Mouse (Mus musculus): ENCODE data around the gene Sgca.

GRCm38 (mm10) chr11:95002705-95003104 is 26.6 kb upstream of the Sgca start:
- TF ChIP-seq CTCF (IDR thresholded peaks at IDR 0.05; ENCODE audit: borderline replicate concordance, insufficient read depth, low read length) (no peak), POLR2A (IDR thresholded peaks at IDR 0.05; ENCODE audit: low read depth, low read length) (no peak)
